Mouse (Mus musculus): ENCODE results near the gene Dnm3. TPM values are rescaled to one million over a fixed set of nuclear protein-coding genes. Genes with fewer than 3 reads are reported as not detected.

Gene Dnm3
- polyA plus RNA-seq, 1 experiment = 3.5 TPM

DNA sequence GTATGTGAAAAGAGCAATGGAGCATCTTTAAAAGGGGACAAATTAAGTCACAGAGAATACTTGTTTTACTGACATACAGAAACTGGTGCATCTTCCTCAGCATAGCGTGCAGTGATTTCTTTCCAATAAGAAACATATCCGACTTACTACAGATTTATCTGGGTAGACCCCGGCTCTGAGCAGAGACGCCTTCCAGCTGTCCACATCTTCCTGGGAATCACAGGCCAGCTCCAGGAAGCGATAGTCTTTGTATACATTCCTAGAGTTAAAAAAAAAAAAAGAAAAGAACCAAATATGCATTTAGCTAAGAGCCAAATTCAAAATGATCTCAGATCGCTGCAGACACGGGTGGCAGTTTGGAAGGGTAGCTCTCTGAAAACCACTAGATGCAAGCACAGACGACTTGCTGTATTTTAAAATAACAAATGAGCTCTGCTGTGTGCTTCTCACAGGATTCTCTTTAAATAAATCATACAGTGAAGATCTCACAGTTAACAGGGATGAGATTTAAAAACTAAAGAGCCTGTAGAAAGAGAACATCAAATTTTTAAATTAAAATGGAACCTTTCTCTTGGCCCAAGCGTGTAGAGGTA is 393.9 kb downstream of the Dnm3 start:
- 76% methylated on average over 9 of the region's 9 CpGs for WGBS
- no peak overlapping the region for H3K4me3 ChIP-seq (replicated peaks; ENCODE audit: control insufficient read depth, low read depth, low read length)
- H3K27ac ChIP-seq (ENCODE audit: control insufficient read depth, insufficient read depth, low read depth, low read length, poor library complexity) = no peak overlapping the region
- no peak for TF ChIP-seq CTCF (IDR thresholded peaks at IDR 0.05; ENCODE audit: control insufficient read depth, insufficient read depth, low read length)
- no peak for TF ChIP-seq POLR2A (IDR thresholded peaks at IDR 0.05; ENCODE audit: borderline replicate concordance, control insufficient read depth, low read depth, low read length)
- H3K4me1 ChIP-seq (ENCODE audit: control insufficient read depth, insufficient read depth, low read length) = no peaks in the 10 kb centered on the region

DNA sequence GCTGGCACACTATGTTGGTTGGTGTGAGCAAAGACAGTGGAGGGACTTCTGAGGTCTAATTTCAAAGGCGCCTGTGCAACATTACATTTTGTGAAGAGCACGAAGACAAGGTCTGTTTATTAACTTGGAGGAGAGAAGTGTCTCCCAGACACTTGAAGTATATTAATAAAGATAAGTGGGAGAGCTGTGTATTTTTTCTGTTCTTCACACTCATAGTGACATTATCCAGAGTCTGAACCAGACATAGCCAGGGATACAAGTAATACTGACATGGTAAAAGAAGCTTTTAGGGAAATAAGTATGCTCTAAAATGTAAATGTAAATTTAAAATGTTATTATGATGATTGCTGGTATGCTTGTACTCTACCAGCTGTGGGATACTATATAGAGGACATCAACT is 394.5 kb downstream of the Dnm3 start:
- WGBS = 85% methylated on average over 2 of the region's 2 CpGs
- no peak for TF ChIP-seq POLR2A (IDR thresholded peaks at IDR 0.05; ENCODE audit: borderline replicate concordance, control insufficient read depth, low read depth, low read length)
- TF ChIP-seq CTCF (IDR thresholded peaks at IDR 0.05; ENCODE audit: control insufficient read depth, insufficient read depth, low read length) = no peak
- no peaks in the 10 kb centered on the region for H3K4me1 ChIP-seq (ENCODE audit: control insufficient read depth, insufficient read depth, low read length)
- no peak overlapping the region for H3K27ac ChIP-seq (ENCODE audit: control insufficient read depth, insufficient read depth, low read depth, low read length, poor library complexity)
- no peak overlapping the region for H3K4me3 ChIP-seq (replicated peaks; ENCODE audit: control insufficient read depth, low read depth, low read length)

DNA sequence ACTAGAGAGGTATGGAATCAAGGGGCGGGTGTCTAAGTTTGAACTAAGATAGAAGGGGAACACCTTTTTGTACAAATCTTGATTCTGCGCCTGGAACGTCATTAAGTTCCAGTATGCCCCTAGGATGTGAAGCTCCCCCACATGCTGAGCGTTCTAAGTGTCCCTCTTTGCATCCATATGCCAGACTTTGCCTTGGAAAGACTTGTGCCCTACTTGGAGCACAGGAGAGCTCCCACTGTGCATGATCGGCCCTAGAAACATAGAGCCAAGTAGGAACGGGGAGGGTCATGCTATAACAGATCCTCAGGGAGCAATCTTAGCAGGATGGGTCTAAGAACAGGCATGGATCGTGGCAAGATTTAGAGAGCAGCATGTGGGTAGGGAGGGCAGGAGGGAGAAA is 395.1 kb downstream of the Dnm3 start:
- no peak overlapping the region for H3K27ac ChIP-seq (ENCODE audit: control insufficient read depth, insufficient read depth, low read depth, low read length, poor library complexity)
- H3K4me1 ChIP-seq (ENCODE audit: control insufficient read depth, insufficient read depth, low read length) = no peaks in the 10 kb centered on the region
- no peak overlapping the region for H3K4me3 ChIP-seq (replicated peaks; ENCODE audit: control insufficient read depth, low read depth, low read length)
- 83% methylated on average over 7 of the region's 7 CpGs for WGBS
- TF ChIP-seq POLR2A (IDR thresholded peaks at IDR 0.05; ENCODE audit: borderline replicate concordance, control insufficient read depth, low read depth, low read length) = no peak
- no peak for TF ChIP-seq CTCF (IDR thresholded peaks at IDR 0.05; ENCODE audit: control insufficient read depth, insufficient read depth, low read length)

DNA sequence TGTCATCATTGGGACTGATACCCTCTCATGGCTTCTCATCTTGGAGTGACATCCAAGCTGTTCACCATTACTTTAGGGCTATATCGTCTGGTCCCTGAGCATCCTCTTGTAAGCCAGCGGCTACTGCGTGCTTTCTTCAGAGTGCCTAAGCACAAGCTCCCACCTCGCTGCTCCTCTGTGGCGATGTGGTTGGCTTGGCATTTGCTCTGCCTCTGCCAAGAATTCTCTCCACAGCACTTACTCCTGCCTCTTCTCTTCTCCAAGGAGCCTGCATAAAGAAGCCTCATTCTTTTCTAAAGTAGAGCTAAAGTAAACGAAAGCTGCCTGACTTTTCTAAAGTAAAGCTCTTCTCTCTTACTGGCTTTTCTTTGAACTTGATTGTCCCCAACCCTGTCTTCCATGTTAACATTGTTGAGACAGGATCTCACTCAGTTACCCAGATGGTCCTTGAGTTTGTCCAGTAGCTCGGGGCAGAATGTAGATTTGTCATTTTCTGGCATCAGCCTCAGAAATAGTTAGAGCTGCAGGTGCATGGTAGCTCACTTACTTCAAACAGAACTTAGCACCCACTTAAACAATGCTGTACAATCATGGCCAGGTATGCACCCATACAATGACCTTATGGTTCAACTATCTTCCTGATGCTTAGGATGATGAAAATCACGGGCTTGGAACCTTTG is 396.0 kb downstream of the Dnm3 start:
- 84% methylated on average over 8 of the region's 8 CpGs for WGBS
- no peak for TF ChIP-seq POLR2A (IDR thresholded peaks at IDR 0.05; ENCODE audit: borderline replicate concordance, control insufficient read depth, low read depth, low read length)
- no peak for TF ChIP-seq CTCF (IDR thresholded peaks at IDR 0.05; ENCODE audit: control insufficient read depth, insufficient read depth, low read length)
- Histone ChIP-seq H3K4me3 (replicated peaks; ENCODE audit: control insufficient read depth, low read depth, low read length) (no peak overlapping the region), H3K4me1 (ENCODE audit: control insufficient read depth, insufficient read depth, low read length) (no peaks in the 10 kb centered on the region), H3K27ac (ENCODE audit: control insufficient read depth, insufficient read depth, low read depth, low read length, poor library complexity) (no peak overlapping the region)

GRCm38 (mm10) chr1:162079989-162080388 is 397.8 kb downstream of the Dnm3 start:
- Histone ChIP-seq H3K27ac (ENCODE audit: control insufficient read depth, insufficient read depth, low read depth, low read length, poor library complexity) (no peak overlapping the region), H3K4me1 (ENCODE audit: control insufficient read depth, insufficient read depth, low read length) (no peaks in the 10 kb centered on the region), H3K4me3 (replicated peaks; ENCODE audit: control insufficient read depth, low read depth, low read length) (no peak overlapping the region)
- WGBS = 79% methylated on average over 7 of the region's 7 CpGs
- TF ChIP-seq POLR2A (IDR thresholded peaks at IDR 0.05; ENCODE audit: borderline replicate concordance, control insufficient read depth, low read depth, low read length) (no peak), CTCF (IDR thresholded peaks at IDR 0.05; ENCODE audit: control insufficient read depth, insufficient read depth, low read length) (no peak)

- TF ChIP-seq POLR2A (IDR thresholded peaks at IDR 0.05; ENCODE audit: borderline replicate concordance, control insufficient read depth, low read depth, low read length) (no peak), CTCF (IDR thresholded peaks at IDR 0.05; ENCODE audit: control insufficient read depth, insufficient read depth, low read length) (no peak)
- 87% methylated on average over 6 of the region's 6 CpGs for WGBS
- Histone ChIP-seq H3K4me1 (ENCODE audit: control insufficient read depth, insufficient read depth, low read length) (no peaks in the 10 kb centered on the region), H3K27ac (ENCODE audit: control insufficient read depth, insufficient read depth, low read depth, low read length, poor library complexity) (no peak overlapping the region), H3K4me3 (replicated peaks; ENCODE audit: control insufficient read depth, low read depth, low read length) (no peak overlapping the region)
These were observed 400.4 kb downstream of the Dnm3 start for GRCm38 (mm10) chr1:162077454-162077853.

DNA sequence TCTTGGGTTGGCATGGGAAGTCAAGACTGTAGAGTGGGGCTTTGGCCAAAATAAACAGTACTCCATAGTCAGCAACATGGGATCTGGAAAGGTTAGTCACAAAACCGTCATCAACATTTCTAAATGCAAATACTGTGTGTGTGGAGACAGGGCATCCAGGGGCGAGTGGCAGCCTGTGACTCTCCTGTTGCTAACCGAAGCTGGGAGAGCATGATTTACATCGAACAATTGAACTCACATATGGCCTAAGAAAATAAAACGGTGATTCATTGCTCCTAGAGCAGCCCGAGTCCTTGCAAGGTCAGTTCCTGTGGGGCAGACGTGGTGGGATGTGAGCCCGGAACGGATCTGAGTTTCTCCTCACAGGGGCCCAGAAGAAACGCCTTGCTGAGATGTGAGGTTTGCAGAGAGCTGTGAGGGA is 401.2 kb downstream of the Dnm3 start:
- Histone ChIP-seq H3K4me3 (replicated peaks; ENCODE audit: control insufficient read depth, low read depth, low read length) (no peak overlapping the region), H3K4me1 (ENCODE audit: control insufficient read depth, insufficient read depth, low read length) (no peaks in the 10 kb centered on the region), H3K27ac (ENCODE audit: control insufficient read depth, insufficient read depth, low read depth, low read length, poor library complexity) (no peak overlapping the region)
- 54% methylated on average over 10 of the region's 10 CpGs for WGBS
- TF ChIP-seq CTCF (IDR thresholded peaks at IDR 0.05; ENCODE audit: control insufficient read depth, insufficient read depth, low read length) (no peak), POLR2A (IDR thresholded peaks at IDR 0.05; ENCODE audit: borderline replicate concordance, control insufficient read depth, low read depth, low read length) (no peak)

DNA sequence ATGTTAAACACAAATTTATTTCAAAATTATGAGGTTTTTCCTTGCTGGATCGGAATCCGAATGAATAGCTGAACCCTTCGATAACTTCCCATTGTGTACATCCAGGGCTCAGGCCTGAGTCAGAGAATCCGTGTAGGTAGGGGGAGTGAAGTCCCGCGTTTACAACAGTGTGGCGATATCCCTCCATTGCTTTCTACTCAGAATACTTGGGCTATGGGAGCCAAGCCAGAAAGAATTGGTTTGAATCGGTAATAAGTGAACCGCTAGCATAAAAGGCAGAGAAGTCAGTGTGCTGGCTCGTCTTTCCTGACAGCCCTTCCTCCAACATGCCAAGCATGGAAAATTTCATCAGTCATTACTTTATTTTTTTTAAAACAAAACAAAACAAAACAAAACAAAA is 402.0 kb downstream of the Dnm3 start:
- H3K4me1 ChIP-seq (ENCODE audit: control insufficient read depth, insufficient read depth, low read length) = no peaks in the 10 kb centered on the region
- WGBS = 87% methylated on average over 10 of the region's 10 CpGs
- H3K4me3 ChIP-seq (replicated peaks; ENCODE audit: control insufficient read depth, low read depth, low read length) = no peak overlapping the region
- no peak for TF ChIP-seq POLR2A (IDR thresholded peaks at IDR 0.05; ENCODE audit: borderline replicate concordance, control insufficient read depth, low read depth, low read length)
- no peak for TF ChIP-seq CTCF (IDR thresholded peaks at IDR 0.05; ENCODE audit: control insufficient read depth, insufficient read depth, low read length)
- no peak overlapping the region for H3K27ac ChIP-seq (ENCODE audit: control insufficient read depth, insufficient read depth, low read depth, low read length, poor library complexity)
